In the genomic region with DNA sequence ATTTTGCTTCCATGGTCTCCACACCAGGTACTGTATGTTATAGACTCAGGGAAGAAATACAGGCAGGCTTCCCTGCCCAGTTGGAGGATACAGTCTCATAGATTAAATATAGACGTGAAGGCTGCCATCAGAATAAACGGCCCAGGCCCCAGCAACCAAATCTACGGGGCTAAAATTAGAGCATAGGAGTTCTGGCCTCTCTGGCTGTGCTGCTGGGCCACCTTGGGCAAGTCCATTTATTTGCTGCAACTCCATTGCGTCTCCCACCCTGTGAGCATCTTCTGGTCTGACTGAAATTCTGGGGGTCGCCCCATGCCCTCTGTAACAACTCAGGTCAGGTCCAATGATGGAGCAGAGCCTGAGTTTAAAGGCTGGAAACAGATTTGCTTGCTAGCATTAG, we compare ENCODE assay signal across 17 mouse cellular contexts. TPM values are rescaled to one million over a fixed set of nuclear protein-coding genes. Genes with fewer than 3 reads are reported as not detected.
"Had no signal": no experiment of that assay in that cellular context is flagged by ENCODE, and none has a peak within 500 bp of the region (broad histone marks: within the 10 kb centered on the region; RNA-seq: fewer than 3 reads in every experiment).

No protein-coding gene starts in this region.

- H3K9me3 ChIP-seq: midbrain, embryonic 12.5 days had no signal

- H3K4me3 ChIP-seq: limb, embryonic 13.5 days; midbrain, embryonic 12.5 days had no signal

- H3K9ac ChIP-seq: limb, embryonic 13.5 days; liver, embryonic 14.5 days; midbrain, embryonic 12.5 days had no signal

- DNase-seq: kidney, postnatal 14 days; left cerebral cortex, postnatal 4 days; lung, adult 18-20 months; right cerebral cortex, postnatal 4 days; spleen, adult 18-20 months; thymus, adult 18-20 months; thymus, postnatal 25 days had no signal

- H3K4me2 ChIP-seq: limb, embryonic 13.5 days; midbrain, embryonic 12.5 days had no signal

- H3K27ac ChIP-seq: limb, embryonic 13.5 days; liver, embryonic 14.5 days; midbrain, embryonic 12.5 days had no signal

- H3K36me3 ChIP-seq: limb, embryonic 13.5 days; midbrain, embryonic 12.5 days had no signal

- ATAC-seq: midbrain, embryonic 16.5 days had no signal

RNA-seq across cellular contexts. Expression of a gene that starts 4.2 kb away (rescaled TPM):
- total RNA-seq: layer of hippocampus, adult 8-10 months; megakaryocyte-erythroid progenitor cell, adult 5-6 weeks had no signal
- polyA plus RNA-seq: liver, adult 2 months; stomach, embryonic 14.5 days had no signal

RNA-seq across cellular contexts. Expression of a gene that starts 23.9 kb away (rescaled TPM):
- total RNA-seq: layer of hippocampus, postnatal 14 days; left cerebral cortex, postnatal 10 days; left cerebral cortex, postnatal 4 days; megakaryocyte-erythroid progenitor cell, adult 5-6 weeks had no signal
- polyA plus RNA-seq: liver, adult 2 months; stomach, embryonic 14.5 days had no signal
